In genomic region chr13:117907801-117908200, GRCm38 (mm10) we compare ENCODE assay signal across 17 mouse cellular contexts.
"Had no signal": no experiment of that assay in that cellular context is flagged by ENCODE, and none has a peak within 500 bp of the region (broad histone marks: within the 10 kb centered on the region; RNA-seq: fewer than 3 reads in every experiment).

No protein-coding gene starts in this region.

- H3K27me3 ChIP-seq: limb, embryonic 13.5 days; liver, embryonic 12.5 days; liver, embryonic 15.5 days had no signal

- H3K9ac ChIP-seq: limb, embryonic 13.5 days; liver, embryonic 12.5 days; liver, embryonic 15.5 days had no signal

- H3K4me3 ChIP-seq: limb, embryonic 10.5 days; limb, embryonic 13.5 days; liver, embryonic 12.5 days; liver, embryonic 15.5 days had no signal

- H3K9me3 ChIP-seq: limb, embryonic 10.5 days; limb, embryonic 13.5 days; liver, embryonic 12.5 days; liver, embryonic 15.5 days had no signal

- H3K4me2 ChIP-seq: limb, embryonic 13.5 days; liver, embryonic 12.5 days; liver, embryonic 15.5 days; midbrain, embryonic 11.5 days had no signal

- ATAC-seq: liver, embryonic 12.5 days had no signal

- H3K27ac ChIP-seq: limb, embryonic 10.5 days; limb, embryonic 13.5 days; liver, embryonic 12.5 days; liver, embryonic 15.5 days had no signal

- H3K4me1 ChIP-seq: limb, embryonic 10.5 days; limb, embryonic 13.5 days; liver, embryonic 12.5 days; liver, embryonic 15.5 days had no signal

- DNase-seq: kidney, adult 9 months; kidney, postnatal 14 days; kidney, postnatal 4 days; liver; lung, adult 2 months; lung, postnatal 14 days; lung, postnatal 4 days; midbrain, embryonic 14.5 days; right cerebral cortex, adult 18-20 months; right cerebral cortex, postnatal 14 days; right cerebral cortex, postnatal 4 days; thymus, postnatal 25 days had no signal

- H3K36me3 ChIP-seq: limb, embryonic 10.5 days; limb, embryonic 13.5 days; liver, embryonic 12.5 days; liver, embryonic 15.5 days had no signal
